Mouse (Mus musculus) adrenal gland, postnatal 10 days (tissue): ENCODE data around the gene Abcc2. TPM values are rescaled to one million over a fixed set of nuclear protein-coding genes. Genes with fewer than 3 reads are reported as not detected.

Source experiments
- total RNA-seq, 2 experiments: library from RNA; stranded (reverse); gene quantifications; 2 replicates each; pipeline ENCODE4 v1.2.3; 2021

The Abcc2 gene
- total RNA-seq, 2 experiments from 2014 or later = 10.9 to 25.0 TPM

Other genes with a start within 250 kb of the Abcc2 start
- gene Nkx2-3, start 169.9 kb upstream of the Abcc2 start, total RNA-seq = under 1 TPM in 1 of 2 experiments, not detected in 1; 0.12 TPM
- gene Slc25a28, start 107.3 kb upstream of the Abcc2 start, total RNA-seq = 10 to 100 TPM; 54.9 to 59.2 TPM
- gene Entpd7, start 92.5 kb upstream of the Abcc2 start, total RNA-seq = 10 to 100 TPM; 14.2 to 15.5 TPM
- 10 to 100 TPM; 15.7 to 18.7 TPM for gene Cutc, start 29.2 kb upstream of the Abcc2 start, total RNA-seq
- gene Cox15, start 29.2 kb upstream of the Abcc2 start, total RNA-seq = 10 to 100 TPM; 34.9 to 44.9 TPM
- gene Dnmbp, start 158.0 kb downstream of the Abcc2 start, total RNA-seq = 10 to 100 TPM; 13.9 to 19.0 TPM
- gene Cpn1, start 204.4 kb downstream of the Abcc2 start, total RNA-seq = 10 to 100 TPM; 18.5 to 45.6 TPM
- gene Cyp2c23, start 247.0 kb downstream of the Abcc2 start, total RNA-seq = 10 to 100 TPM; 15.8 to 32.2 TPM